Mouse (Mus musculus): ENCODE data around the gene Olfr1392. TPM values are rescaled to one million over a fixed set of nuclear protein-coding genes. Genes with fewer than 3 reads are reported as not detected.
"Not testable (repeated sequence)": the region's sequence is repeated elsewhere in the genome, so short reads cannot be mapped to it uniquely, and the experiment has no call there.

The Olfr1392 gene
- not detected for polyA plus RNA-seq (2012; fragmentation: generic; extraction: Trizol)

- H3ac ChIP-seq (ENCODE audit: control insufficient read depth, insufficient read length); H3K36me3 ChIP-seq (ENCODE audit: control insufficient read depth, insufficient read depth); H3K4me3 ChIP-seq; H3K4me2 ChIP-seq (ENCODE audit: low read depth); H3K79me2 ChIP-seq (ENCODE audit: control insufficient read depth, insufficient read depth); H3K27me3 ChIP-seq (ENCODE audit: control insufficient read depth, insufficient read depth, insufficient read length): not testable (repeated sequence)
These were observed at the start of gene Olfr1392 for GRCm38 (mm10) chr11:49284982-49285381. Olfr1392 (plus strand) TSS chr11:49285282.

DNA sequence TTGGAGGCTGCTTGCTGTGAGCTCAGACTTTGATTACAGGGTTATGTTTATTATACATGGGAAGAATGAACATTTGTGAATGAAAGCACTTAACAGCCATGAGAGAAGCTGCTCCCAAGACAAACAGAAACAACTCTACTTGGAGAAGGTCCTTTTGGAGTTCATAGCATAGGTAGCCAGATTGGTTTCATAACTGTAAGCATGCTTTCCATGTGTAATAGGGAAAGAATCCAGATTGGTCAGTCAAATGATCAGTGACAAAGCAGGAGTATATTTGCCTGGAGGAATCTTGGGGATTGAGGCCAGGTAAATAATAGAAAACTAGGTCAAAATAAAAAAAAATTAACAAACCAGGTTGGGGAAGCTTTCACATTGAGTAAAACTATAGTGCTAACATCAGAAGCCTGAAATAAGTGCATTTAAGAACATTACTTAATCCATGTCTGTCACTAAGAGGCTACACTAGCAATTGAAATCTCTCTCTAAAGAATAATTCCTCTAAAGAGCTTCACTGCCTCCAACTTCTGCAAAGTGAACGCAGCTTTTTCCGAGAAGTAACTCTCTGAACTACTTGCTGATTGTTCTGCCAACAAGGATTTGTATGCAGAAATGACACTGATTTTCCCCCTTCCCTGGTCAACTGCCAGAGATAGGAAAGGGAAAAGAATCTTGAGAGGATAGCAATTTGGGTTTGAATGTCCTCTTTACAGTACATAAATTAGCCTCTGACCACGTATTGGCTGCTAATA is 49.4 kb upstream of the Olfr1392 start:
- H3K4me3 ChIP-seq = no peak overlapping the region
- no peaks in the 10 kb centered on the region for H3K27me3 ChIP-seq (ENCODE audit: control insufficient read depth, insufficient read depth, insufficient read length)
- TF ChIP-seq TCF12 (IDR thresholded peaks at IDR 0.05; ENCODE audit: insufficient read depth, poor library complexity, severe bottlenecking) (no peak), TCF3 (IDR thresholded peaks at IDR 0.05; ENCODE audit: insufficient read length, low read depth) (no peak), POLR2AphosphoS2 (IDR thresholded peaks at IDR 0.05; ENCODE audit: insufficient read length, low read depth) (no peak), REST (IDR thresholded peaks at IDR 0.05; ENCODE audit: insufficient read depth, insufficient read length) (no peak), USF1 (IDR thresholded peaks at IDR 0.05; ENCODE audit: low read depth) (no peak), MYOD1 (IDR thresholded peaks at IDR 0.05; ENCODE audit: control insufficient read depth in 1 of 3, insufficient read length in 2 of 3, low read depth in 2 of 3) (no peak), MAX (IDR thresholded peaks at IDR 0.05; ENCODE audit: low read depth) (no peak), CEBPB (IDR thresholded peaks at IDR 0.05; ENCODE audit: insufficient read depth, poor library complexity, severe bottlenecking) (no peak), SRF (IDR thresholded peaks at IDR 0.05; ENCODE audit: control insufficient read depth, insufficient read length, low read depth) (no peak), MYOG (IDR thresholded peaks at IDR 0.05; ENCODE audit: control insufficient read depth in 1 of 3, insufficient read depth in 1 of 3, insufficient read length in 2 of 3, low read depth in 2 of 3) (no peak), POLR2A (IDR thresholded peaks at IDR 0.05; ENCODE audit: insufficient read length, low read depth) (no peak), E2F4 (IDR thresholded peaks at IDR 0.05; ENCODE audit: insufficient read depth) (no peak)
- no peaks in the 10 kb centered on the region for H3K36me3 ChIP-seq (ENCODE audit: control insufficient read depth, insufficient read depth)
- no peak overlapping the region for H3ac ChIP-seq (ENCODE audit: control insufficient read depth, insufficient read length)
- H3K79me2 ChIP-seq (ENCODE audit: control insufficient read depth, insufficient read depth) = no peaks in the 10 kb centered on the region
- H3K4me2 ChIP-seq (ENCODE audit: low read depth) = no peak overlapping the region

DNA sequence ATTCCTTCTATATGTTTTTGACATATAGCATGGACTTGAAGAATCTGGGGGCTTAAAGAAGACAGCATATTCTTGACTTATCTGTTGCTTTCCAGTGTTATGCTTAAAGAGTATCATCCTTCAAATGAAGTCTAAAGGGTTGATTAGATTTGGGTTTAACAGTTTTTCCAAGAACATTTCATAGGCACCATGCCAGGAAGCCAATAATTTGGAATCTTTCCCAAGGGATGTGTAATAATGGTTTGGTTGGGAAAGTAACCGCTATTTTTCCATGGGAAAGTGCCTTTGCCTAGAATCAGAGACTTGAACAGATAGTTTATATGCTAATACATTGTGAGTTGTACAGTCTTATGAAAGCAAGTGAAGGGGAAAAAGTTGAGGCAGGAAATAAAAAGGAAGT is 48.2 kb upstream of the Olfr1392 start:
- H3K4me3 ChIP-seq = no peak overlapping the region
- no peak for TF ChIP-seq MYOG (IDR thresholded peaks at IDR 0.05; ENCODE audit: control insufficient read depth in 1 of 3, insufficient read depth in 1 of 3, insufficient read length in 2 of 3, low read depth in 2 of 3)
- no peak for TF ChIP-seq USF1 (IDR thresholded peaks at IDR 0.05; ENCODE audit: low read depth)
- no peak for TF ChIP-seq POLR2AphosphoS2 (IDR thresholded peaks at IDR 0.05; ENCODE audit: insufficient read length, low read depth)
- no peak for TF ChIP-seq MYOD1 (IDR thresholded peaks at IDR 0.05; ENCODE audit: control insufficient read depth in 1 of 3, insufficient read length in 2 of 3, low read depth in 2 of 3)
- no peak for TF ChIP-seq E2F4 (IDR thresholded peaks at IDR 0.05; ENCODE audit: insufficient read depth)
- TF ChIP-seq TCF12 (IDR thresholded peaks at IDR 0.05; ENCODE audit: insufficient read depth, poor library complexity, severe bottlenecking) = no peak
- no peak for TF ChIP-seq MAX (IDR thresholded peaks at IDR 0.05; ENCODE audit: low read depth)
- TF ChIP-seq TCF3 (IDR thresholded peaks at IDR 0.05; ENCODE audit: insufficient read length, low read depth) = no peak
- no peak for TF ChIP-seq SRF (IDR thresholded peaks at IDR 0.05; ENCODE audit: control insufficient read depth, insufficient read length, low read depth)
- no peak overlapping the region for H3ac ChIP-seq (ENCODE audit: control insufficient read depth, insufficient read length)
- H3K79me2 ChIP-seq (ENCODE audit: control insufficient read depth, insufficient read depth) = no peaks in the 10 kb centered on the region
- no peaks in the 10 kb centered on the region for H3K36me3 ChIP-seq (ENCODE audit: control insufficient read depth, insufficient read depth)
- H3K4me2 ChIP-seq (ENCODE audit: low read depth) = no peak overlapping the region
- H3K27me3 ChIP-seq (ENCODE audit: control insufficient read depth, insufficient read depth, insufficient read length) = no peaks in the 10 kb centered on the region

GRCm38 (mm10) chr11:49237532-49237931 is 47.5 kb upstream of the Olfr1392 start:
- H3ac ChIP-seq (ENCODE audit: control insufficient read depth, insufficient read length) = no peak overlapping the region
- no peaks in the 10 kb centered on the region for H3K27me3 ChIP-seq (ENCODE audit: control insufficient read depth, insufficient read depth, insufficient read length)
- H3K36me3 ChIP-seq (ENCODE audit: control insufficient read depth, insufficient read depth) = no peaks in the 10 kb centered on the region
- H3K4me3 ChIP-seq = no peak overlapping the region
- H3K79me2 ChIP-seq (ENCODE audit: control insufficient read depth, insufficient read depth) = no peaks in the 10 kb centered on the region
- TF ChIP-seq TCF3 (IDR thresholded peaks at IDR 0.05; ENCODE audit: insufficient read length, low read depth) = no peak
- TF ChIP-seq MYOG (IDR thresholded peaks at IDR 0.05; ENCODE audit: control insufficient read depth in 1 of 3, insufficient read depth in 1 of 3, insufficient read length in 2 of 3, low read depth in 2 of 3) = no peak
- TF ChIP-seq MAX (IDR thresholded peaks at IDR 0.05; ENCODE audit: low read depth) = no peak
- no peak for TF ChIP-seq E2F4 (IDR thresholded peaks at IDR 0.05; ENCODE audit: insufficient read depth)
- TF ChIP-seq SRF (IDR thresholded peaks at IDR 0.05; ENCODE audit: control insufficient read depth, insufficient read length, low read depth) = no peak
- TF ChIP-seq TCF12 (IDR thresholded peaks at IDR 0.05; ENCODE audit: insufficient read depth, poor library complexity, severe bottlenecking) = no peak
- no peak overlapping the region for H3K4me2 ChIP-seq (ENCODE audit: low read depth)

- TF ChIP-seq USF1 (IDR thresholded peaks at IDR 0.05; ENCODE audit: low read depth) (no peak), TCF12 (IDR thresholded peaks at IDR 0.05; ENCODE audit: insufficient read depth, poor library complexity, severe bottlenecking) (no peak), POLR2A (IDR thresholded peaks at IDR 0.05; ENCODE audit: insufficient read length, low read depth) (no peak), REST (IDR thresholded peaks at IDR 0.05; ENCODE audit: insufficient read depth, insufficient read length) (no peak), E2F4 (IDR thresholded peaks at IDR 0.05; ENCODE audit: insufficient read depth) (no peak)
- Histone ChIP-seq H3K27me3 (ENCODE audit: control insufficient read depth, insufficient read depth, insufficient read length) (no peaks in the 10 kb centered on the region), H3K79me2 (ENCODE audit: control insufficient read depth, insufficient read depth) (no peaks in the 10 kb centered on the region), H3ac (ENCODE audit: control insufficient read depth, insufficient read length) (no peak overlapping the region), H3K4me2 (ENCODE audit: low read depth) (no peak overlapping the region), H3K36me3 (ENCODE audit: control insufficient read depth, insufficient read depth) (no peaks in the 10 kb centered on the region), H3K4me3 (no peak overlapping the region)
These were observed 44.8 kb upstream of the Olfr1392 start for GRCm38 (mm10) chr11:49240310-49240709.

Data from myocyte (in vitro differentiated cells).